In the genomic region with DNA sequence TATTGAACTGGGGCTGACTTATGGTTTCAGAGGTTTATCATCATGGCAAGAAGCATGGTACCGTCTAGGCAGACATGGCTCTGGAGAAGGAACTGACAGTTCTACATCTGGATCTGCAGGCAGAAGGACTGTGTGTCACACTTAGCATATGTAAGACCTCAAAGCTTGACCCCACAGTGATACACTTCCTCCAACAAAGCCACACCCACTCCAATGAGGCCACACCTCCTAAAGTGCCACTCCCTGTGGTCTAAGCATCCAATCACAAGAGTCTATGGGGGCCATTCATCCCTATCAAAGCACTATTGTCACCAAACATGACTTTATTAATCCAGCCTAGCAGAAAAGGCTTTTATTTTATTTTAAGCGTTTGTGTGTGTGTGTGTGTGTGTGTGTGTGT, we compare ENCODE assay signal across 17 mouse cellular contexts.
"Had no signal": no experiment of that assay in that cellular context is flagged by ENCODE, and none has a peak within 500 bp of the region (broad histone marks: within the 10 kb centered on the region; RNA-seq: fewer than 3 reads in every experiment).

No protein-coding gene starts in this region.

- H3K4me1 ChIP-seq: kidney, embryonic 15.5 days; midbrain, embryonic 12.5 days; midbrain, embryonic 15.5 days; neural tube, embryonic 12.5 days; neural tube, embryonic 15.5 days; stomach, embryonic 15.5 days had no signal

- H3K9ac ChIP-seq: kidney, embryonic 15.5 days; liver, embryonic 13.5 days; midbrain, embryonic 12.5 days; midbrain, embryonic 15.5 days; neural tube, embryonic 12.5 days; neural tube, embryonic 15.5 days; stomach, embryonic 15.5 days had no signal

- DNase-seq: kidney, adult 8-10 months; kidney, postnatal 10 days; kidney, postnatal 36 days; layer of hippocampus, postnatal 36 days; liver, embryonic 13.5 days; lung, adult 2 months; lung, postnatal 14 days; lung, postnatal 4 days; thymus, postnatal 36 days had no signal

- H3K4me3 ChIP-seq: kidney, embryonic 15.5 days; left cerebral cortex, adult 2 months; liver, embryonic 13.5 days; midbrain, embryonic 12.5 days; midbrain, embryonic 15.5 days; neural tube, embryonic 12.5 days; neural tube, embryonic 15.5 days; stomach, embryonic 15.5 days had no signal

- ATAC-seq: intestine, postnatal 0 days; midbrain, embryonic 15.5 days had no signal

- H3K9me3 ChIP-seq: kidney, embryonic 15.5 days; liver, embryonic 13.5 days; midbrain, embryonic 12.5 days; midbrain, embryonic 15.5 days; neural tube, embryonic 12.5 days; neural tube, embryonic 15.5 days; stomach, embryonic 15.5 days had no signal

- H3K4me2 ChIP-seq: kidney, embryonic 15.5 days; liver, embryonic 13.5 days; midbrain, embryonic 12.5 days; midbrain, embryonic 15.5 days; neural tube, embryonic 12.5 days; neural tube, embryonic 15.5 days; stomach, embryonic 15.5 days had no signal

- H3K27ac ChIP-seq: kidney, embryonic 15.5 days; left cerebral cortex, adult 2 months; liver, embryonic 13.5 days; midbrain, embryonic 12.5 days; midbrain, embryonic 15.5 days; neural tube, embryonic 12.5 days; neural tube, embryonic 15.5 days; stomach, embryonic 15.5 days had no signal

- H3K36me3 ChIP-seq: kidney, embryonic 15.5 days; liver, embryonic 13.5 days; midbrain, embryonic 12.5 days; midbrain, embryonic 15.5 days; neural tube, embryonic 12.5 days; neural tube, embryonic 15.5 days; stomach, embryonic 15.5 days had no signal

- H3K27me3 ChIP-seq: kidney, embryonic 15.5 days; liver, embryonic 13.5 days; midbrain, embryonic 12.5 days; midbrain, embryonic 15.5 days; neural tube, embryonic 12.5 days; neural tube, embryonic 15.5 days; stomach, embryonic 15.5 days had no signal
